Mouse (Mus musculus) cerebellum, postnatal 36 days (tissue): ENCODE data around the gene Cct4.

Experiments used
- DNase-seq, 2 experiments: peaks; one replicate each; pipeline ENCODE4 v3.0.0; 2021 to 2022; ENCODE audit warnings: mixed read lengths in 2 of 2

Cct4 gene

GRCm38 (mm10) chr11:23047663-23048582, 57.6 kb downstream of the Cct4 start:
- DNase-seq: no peak

- no peak for DNase-seq
These were observed 59.3 kb downstream of the Cct4 start for GRCm38 (mm10) chr11:23049642-23050041.

GRCm38 (mm10) chr11:23052353-23052752, 62.0 kb downstream of the Cct4 start:
- no peak for DNase-seq
